Mouse (Mus musculus): ENCODE measurements around the gene Parn. TPM values are rescaled to one million over a fixed set of nuclear protein-coding genes. Genes with fewer than 3 reads are reported as not detected.
"Not testable (repeated sequence)": the region's sequence is repeated elsewhere in the genome, so short reads cannot be mapped to it uniquely, and the experiment has no call there.

Parn gene
- polyA plus RNA-seq, 1 experiment from 2014 or later = 21.5 TPM

DNA sequence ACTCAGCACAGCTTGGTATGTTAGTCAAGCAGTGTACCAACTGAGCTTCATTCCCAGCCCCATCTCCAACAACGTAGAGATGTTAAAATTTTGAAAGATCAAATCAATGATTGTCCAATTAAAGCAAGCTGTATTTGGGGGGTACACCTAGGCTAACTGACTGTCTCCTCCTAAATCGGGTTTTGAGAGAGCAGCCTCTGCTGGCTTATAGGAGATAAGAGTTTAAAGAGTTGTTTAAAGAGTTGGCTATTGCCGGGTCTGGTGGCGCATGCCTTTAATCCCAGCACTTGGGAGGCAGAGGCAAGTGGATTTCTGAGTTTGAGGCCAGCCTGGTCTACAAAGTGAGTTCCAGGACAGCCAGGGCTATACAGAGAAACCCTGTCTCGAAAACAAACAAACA, 2.9 kb upstream of the Parn start:
- not testable (repeated sequence) for H3K36me3 ChIP-seq; ATAC-seq (ENCODE audit: low read depth); H3K9me3 ChIP-seq (replicated peaks); H3K27me3 ChIP-seq
- Histone ChIP-seq H3K27ac (peak overlapping the region; percentile 84), H3K4me3 (replicated peaks) (peak overlapping the region; percentile 92), H3K9ac (peak overlapping the region; percentile 91; the same call in 1 of the 2 replicates), H3K4me1 (replicated peaks) (peaks cover 46% of the 10 kb centered on the region), H3K4me2 (peak overlapping the region; percentile 93)
- peak; percentile 6 for DNase-seq
- 48% methylated on average over 5 of the region's 5 CpGs for WGBS (ENCODE audit: insufficient replicate concordance)

- H3K9ac ChIP-seq = no peak overlapping the region
- ATAC-seq (ENCODE audit: low read depth) = no peak
- no peaks in the 10 kb centered on the region for H3K9me3 ChIP-seq (replicated peaks)
- H3K4me1 ChIP-seq (replicated peaks) = peaks cover 46% of the 10 kb centered on the region
- WGBS (ENCODE audit: insufficient replicate concordance) = 77% methylated on average over 1 of the region's 1 CpGs
- no peak overlapping the region for H3K4me3 ChIP-seq (replicated peaks)
- 0 out of 2 replicates have a peak overlapping the region, but pooled peaks have one; percentile 11 for H3K27ac ChIP-seq
- H3K4me2 ChIP-seq = 0 out of 2 replicates have a peak overlapping the region, but pooled peaks have one; percentile 78
- DNase-seq = no peak
- H3K36me3 ChIP-seq = peaks cover 14% of the 10 kb centered on the region
- H3K27me3 ChIP-seq = no peaks in the 10 kb centered on the region
These were observed 1.3 kb upstream of the Parn start for GRCm38 (mm10) chr16:13669282-13669681.

DNA sequence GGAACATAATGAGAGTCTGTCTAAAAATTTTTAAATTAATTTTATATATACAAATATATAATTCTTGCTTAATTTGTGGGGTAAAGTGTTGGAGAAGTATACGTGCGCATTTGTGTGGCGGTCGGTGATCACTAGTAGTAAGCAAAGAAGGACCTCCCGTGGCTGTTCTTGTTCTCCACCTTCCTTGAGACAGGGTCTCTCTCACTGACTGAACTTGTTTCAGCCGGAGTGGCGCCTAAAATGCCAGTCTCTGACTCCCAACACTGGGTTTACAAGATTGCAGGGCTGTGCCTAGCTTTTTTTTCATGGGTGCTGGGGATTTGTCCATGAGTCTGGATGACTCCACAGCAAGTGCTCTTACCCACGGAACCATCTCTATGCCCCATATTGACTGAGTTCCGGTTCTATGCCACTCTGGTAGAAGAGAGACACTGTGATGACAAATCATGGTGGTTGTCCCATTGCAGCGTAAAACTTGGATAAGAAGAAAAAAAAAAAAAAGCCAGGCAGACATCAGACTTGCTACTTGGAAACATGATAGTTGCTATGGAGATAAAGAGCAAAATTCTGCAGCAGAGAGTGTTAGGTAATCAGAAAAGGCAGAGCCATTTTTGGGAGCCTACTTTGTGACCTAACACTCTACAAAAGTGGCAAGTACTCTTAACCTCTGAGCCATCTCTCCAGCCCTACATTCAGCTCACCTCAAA, 585 bp upstream of the Parn start:
- Histone ChIP-seq H3K4me1 (replicated peaks) (peaks cover 46% of the 10 kb centered on the region), H3K4me2 (peak overlapping the region; percentile 78), H3K4me3 (replicated peaks) (peak overlapping the region; percentile 74), H3K27me3 (no peaks in the 10 kb centered on the region), H3K27ac (peak overlapping the region; percentile 75), H3K9me3 (replicated peaks) (no peaks in the 10 kb centered on the region), H3K36me3 (peaks cover 15% of the 10 kb centered on the region), H3K9ac (peak overlapping the region; percentile 81)
- peak; percentile 8 for DNase-seq
- ATAC-seq (ENCODE audit: low read depth) = no peak
- 60% methylated on average over 10 of the region's 10 CpGs for WGBS (ENCODE audit: insufficient replicate concordance)

DNA sequence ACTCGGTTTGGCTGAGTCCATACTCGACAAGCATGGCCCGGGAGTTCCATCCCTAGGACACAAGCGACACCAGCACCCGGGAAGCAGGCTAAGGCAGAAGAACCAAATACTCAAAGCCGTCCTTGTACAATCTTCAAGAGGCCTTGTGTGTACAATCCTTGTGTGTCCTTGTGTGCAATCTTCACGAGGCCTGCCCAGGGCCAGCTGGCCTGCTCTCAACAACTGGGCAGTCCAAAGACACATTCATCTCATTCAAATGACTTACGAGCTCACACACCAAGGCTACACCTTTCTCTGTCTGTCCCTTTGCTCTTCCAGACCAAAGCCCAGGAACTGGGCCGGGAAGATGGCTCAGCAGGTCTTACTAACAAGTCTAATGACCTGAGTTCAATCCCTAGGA, 7.2 kb downstream of the Parn start:
- 85% methylated on average over 9 of the region's 9 CpGs for WGBS (ENCODE audit: insufficient replicate concordance)

GRCm38 (mm10) chr16:13658886-13659285, 9.1 kb downstream of the Parn start:
- H3K27me3 ChIP-seq = no peaks in the 10 kb centered on the region
- H3K9me3 ChIP-seq (replicated peaks) = no peaks in the 10 kb centered on the region
- no peak for ATAC-seq (ENCODE audit: low read depth)
- no peak overlapping the region for H3K4me2 ChIP-seq
- no peaks in the 10 kb centered on the region for H3K4me1 ChIP-seq (replicated peaks)
- no peak overlapping the region for H3K4me3 ChIP-seq (replicated peaks)
- no peak overlapping the region for H3K27ac ChIP-seq
- H3K9ac ChIP-seq = no peak overlapping the region
- WGBS (ENCODE audit: insufficient replicate concordance) = 85% methylated on average over 3 of the region's 3 CpGs
- DNase-seq = no peak
- H3K36me3 ChIP-seq = peaks cover 55% of the 10 kb centered on the region

More for the DNA sequence above, 7.2 kb downstream of the Parn start:
- ATAC-seq (ENCODE audit: low read depth) = no peak
- Histone ChIP-seq H3K9me3 (replicated peaks) (no peaks in the 10 kb centered on the region), H3K4me2 (no peak overlapping the region), H3K27ac (no peak overlapping the region), H3K9ac (no peak overlapping the region), H3K27me3 (no peaks in the 10 kb centered on the region), H3K36me3 (peaks cover 54% of the 10 kb centered on the region), H3K4me1 (replicated peaks) (no peaks in the 10 kb centered on the region), H3K4me3 (replicated peaks) (no peak overlapping the region)
- no peak for DNase-seq

GRCm38 (mm10) chr16:13645930-13646329, 22.0 kb downstream of the Parn start:
- Histone ChIP-seq H3K27ac (no peak overlapping the region), H3K36me3 (peaks cover 35% of the 10 kb centered on the region), H3K4me2 (no peak overlapping the region), H3K9me3 (replicated peaks) (no peaks in the 10 kb centered on the region), H3K4me3 (replicated peaks) (no peak overlapping the region), H3K4me1 (replicated peaks) (no peaks in the 10 kb centered on the region), H3K27me3 (no peaks in the 10 kb centered on the region), H3K9ac (no peak overlapping the region)
- 77% methylated on average over 4 of the region's 4 CpGs for WGBS (ENCODE audit: insufficient replicate concordance)
- DNase-seq (no peak), ATAC-seq (ENCODE audit: low read depth) (no peak)

- no peaks in the 10 kb centered on the region for H3K9me3 ChIP-seq (replicated peaks)
- no peak overlapping the region for H3K27ac ChIP-seq
- no peak for DNase-seq
- no peaks in the 10 kb centered on the region for H3K4me1 ChIP-seq (replicated peaks)
- H3K4me3 ChIP-seq (replicated peaks) = no peak overlapping the region
- H3K4me2 ChIP-seq = no peak overlapping the region
- WGBS (ENCODE audit: insufficient replicate concordance) = 52% methylated on average over 3 of the region's 3 CpGs
- no peak for ATAC-seq (ENCODE audit: low read depth)
- H3K27me3 ChIP-seq = no peaks in the 10 kb centered on the region
- peaks cover 29% of the 10 kb centered on the region for H3K36me3 ChIP-seq
- no peak overlapping the region for H3K9ac ChIP-seq
These were observed 23.5 kb downstream of the Parn start for GRCm38 (mm10) chr16:13644474-13644873.

GRCm38 (mm10) chr16:13640064-13640463, 27.9 kb downstream of the Parn start:
- no peak overlapping the region for H3K4me2 ChIP-seq
- no peaks in the 10 kb centered on the region for H3K9me3 ChIP-seq (replicated peaks)
- H3K4me1 ChIP-seq (replicated peaks) = no peaks in the 10 kb centered on the region
- peaks cover 38% of the 10 kb centered on the region for H3K36me3 ChIP-seq
- no peak overlapping the region for H3K27ac ChIP-seq
- ATAC-seq (ENCODE audit: low read depth) (no peak), DNase-seq (no peak)
- no peak overlapping the region for H3K9ac ChIP-seq
- 79% methylated on average over 7 of the region's 7 CpGs for WGBS (ENCODE audit: insufficient replicate concordance)
- no peak overlapping the region for H3K4me3 ChIP-seq (replicated peaks)
- H3K27me3 ChIP-seq = no peaks in the 10 kb centered on the region

DNA sequence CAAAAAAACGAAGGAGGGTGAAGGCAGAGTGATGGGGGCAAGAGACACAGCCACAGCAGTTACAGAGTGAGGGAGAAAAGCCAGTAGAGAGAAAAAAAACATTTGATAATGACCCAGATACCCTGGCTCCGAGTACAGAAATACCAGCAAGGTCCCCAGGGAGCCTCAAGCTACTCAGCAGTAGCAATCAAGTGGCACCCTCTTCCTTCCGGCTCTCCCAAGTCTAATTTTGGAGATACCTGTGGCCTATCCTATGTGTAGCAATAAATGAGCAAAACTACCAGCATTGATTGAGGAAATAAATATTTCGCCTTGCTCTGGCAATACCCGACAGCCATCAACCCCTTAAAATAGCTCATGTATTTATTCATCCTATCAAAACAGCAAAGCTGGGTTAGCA, 28.5 kb downstream of the Parn start:
- peaks cover 39% of the 10 kb centered on the region for H3K36me3 ChIP-seq
- no peak for ATAC-seq (ENCODE audit: low read depth)
- H3K4me3 ChIP-seq (replicated peaks) = no peak overlapping the region
- H3K9ac ChIP-seq = no peak overlapping the region
- WGBS (ENCODE audit: insufficient replicate concordance) = 82% methylated on average over 5 of the region's 5 CpGs
- H3K9me3 ChIP-seq (replicated peaks) = no peaks in the 10 kb centered on the region
- no peak overlapping the region for H3K4me2 ChIP-seq
- no peaks in the 10 kb centered on the region for H3K27me3 ChIP-seq
- no peaks in the 10 kb centered on the region for H3K4me1 ChIP-seq (replicated peaks)
- no peak overlapping the region for H3K27ac ChIP-seq
- no peak for DNase-seq

GRCm38 (mm10) chr16:13638198-13638597, 29.8 kb downstream of the Parn start:
- not testable (repeated sequence) for H3K4me2 ChIP-seq; ATAC-seq (ENCODE audit: low read depth)
- H3K36me3 ChIP-seq = peaks cover 46% of the 10 kb centered on the region

GRCm38 (mm10) chr16:13628345-13628744, 39.6 kb downstream of the Parn start:
- 54% methylated on average over 5 of the region's 5 CpGs for WGBS (ENCODE audit: insufficient replicate concordance)
- no peak for ATAC-seq (ENCODE audit: low read depth)

More at GRCm38 (mm10) chr16:13638198-13638597, 29.8 kb downstream of the Parn start:
- not testable (repeated sequence) for DNase-seq; H3K4me1 ChIP-seq (replicated peaks); H3K9ac ChIP-seq; H3K27ac ChIP-seq; H3K9me3 ChIP-seq (replicated peaks); H3K4me3 ChIP-seq (replicated peaks); H3K27me3 ChIP-seq
- WGBS (ENCODE audit: insufficient replicate concordance) = 52% methylated on average over 2 of the region's 2 CpGs

More at GRCm38 (mm10) chr16:13628345-13628744, 39.6 kb downstream of the Parn start:
- Histone ChIP-seq H3K4me3 (replicated peaks) (no peak overlapping the region), H3K4me1 (replicated peaks) (no peaks in the 10 kb centered on the region), H3K9ac (no peak overlapping the region), H3K9me3 (replicated peaks) (no peaks in the 10 kb centered on the region), H3K36me3 (peaks cover 70% of the 10 kb centered on the region), H3K27me3 (no peaks in the 10 kb centered on the region), H3K27ac (no peak overlapping the region), H3K4me2 (no peak overlapping the region)
- DNase-seq = no peak

Data from liver, embryonic 13.5 days (tissue).